Mouse (Mus musculus): ENCODE data around the gene Gm28635.

DNA sequence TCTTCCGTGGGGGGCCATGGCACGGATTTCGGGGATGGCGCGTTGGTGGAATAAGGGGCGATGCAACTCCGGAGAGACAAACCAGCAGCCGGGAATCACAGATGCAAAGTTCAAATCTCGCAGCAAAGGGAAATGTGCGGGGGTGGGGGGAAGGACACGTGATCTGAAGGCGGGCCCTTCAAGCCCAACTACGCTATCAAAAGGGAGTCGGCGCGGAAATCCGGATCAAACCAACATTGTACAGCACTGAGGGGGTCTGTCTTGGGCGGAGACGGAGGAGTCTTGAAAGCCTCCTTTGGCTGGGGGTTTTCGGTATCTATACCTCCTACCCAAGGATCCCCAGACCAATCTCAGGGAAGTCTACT, 7.3 kb downstream of the Gm28635 start, which contains the start of gene Selenoh:
- TF ChIP-seq POLR2A (IDR thresholded peaks at IDR 0.05; ENCODE audit: low read depth, low read length), result peak; percentile 60; the same call in 1 of the 2 replicates
- no peak for TF ChIP-seq CTCF (IDR thresholded peaks at IDR 0.05; ENCODE audit: extremely low read depth, insufficient read depth, insufficient read length, insufficient replicate concordance)
